ENCODE assay signal across 9 mouse cellular contexts in genomic region chrX:159321342-159321741, GRCm38 (mm10). TPM values are rescaled to one million over a fixed set of nuclear protein-coding genes. Genes with fewer than 3 reads are reported as not detected.
A peak's percentile ranks its signal among the peaks of the same experiment; 100 is the strongest.
DNase-seq lines count a peak whose midpoint lies in the region; ATAC-seq and TF ChIP-seq lines count a peak whose summit lies in the region.
"Had no signal": no experiment of that assay in that cellular context is flagged by ENCODE, and none has a peak within 500 bp of the region (broad histone marks: within the 10 kb centered on the region; RNA-seq: fewer than 3 reads in every experiment).

No protein-coding gene starts in this region.

- no peaks in the 10 kb centered on the region for H3K9me3 ChIP-seq in forebrain, postnatal 0 days (ENCODE audit: low read length)
- H3K9me3 ChIP-seq in limb, embryonic 10.5 days (replicated peaks): no peaks in the 10 kb centered on the region
- H3K9me3 ChIP-seq: heart, embryonic 13.5 days had no signal

- no peak overlapping the region for H3K4me2 ChIP-seq in forebrain, postnatal 0 days (ENCODE audit: low read depth)
- H3K4me2 ChIP-seq: heart, embryonic 13.5 days had no signal

- 28% methylated on average over 8 of the region's 8 CpGs for WGBS in forebrain, postnatal 0 days
- 26% methylated on average over 8 of the region's 8 CpGs for WGBS in limb, embryonic 10.5 days

- no peak overlapping the region for H3K4me3 ChIP-seq in forebrain, postnatal 0 days (ENCODE audit: low read depth, low read length)
- no peak overlapping the region for H3K4me3 ChIP-seq in limb, embryonic 10.5 days
- H3K4me3 ChIP-seq: heart, embryonic 13.5 days had no signal

- peak; percentile 9 for DNase-seq in ovary, postnatal 10 days (ENCODE audit: low spot score)
- DNase-seq in ovary, adult 18-20 months (ENCODE audit: low spot score): no peak
- peak; percentile 32 for DNase-seq in cerebellum, adult 11-12 months
- peak; percentile 77 for DNase-seq in forebrain, postnatal 0 days
- peak; percentile 26 for DNase-seq in hindlimb bud, embryonic 11.5 days (ENCODE audit: extremely low spot score, low read depth, low spot score)
- peak; percentile 52 for DNase-seq in limb, embryonic 10.5 days (ENCODE audit: low spot score)
- peak; percentile 69 for DNase-seq in retina, postnatal 1 day
- peak; percentile 29 for DNase-seq in urinary bladder, adult 2 months (ENCODE audit: low spot score)

- H3K9ac ChIP-seq in forebrain, postnatal 0 days: no peak overlapping the region
- H3K9ac ChIP-seq: heart, embryonic 13.5 days had no signal

- peak; percentile 71; the same call in 1 of the 2 replicates for ATAC-seq in forebrain, postnatal 0 days

- no peak overlapping the region for H3K27ac ChIP-seq in forebrain, postnatal 0 days (ENCODE audit: low read depth, low read length)
- no peak overlapping the region for H3K27ac ChIP-seq in limb, embryonic 10.5 days
- H3K27ac ChIP-seq: heart, embryonic 13.5 days had no signal

- no peaks in the 10 kb centered on the region for H3K36me3 ChIP-seq in forebrain, postnatal 0 days (ENCODE audit: insufficient read depth)
- peaks cover 8% of the 10 kb centered on the region for H3K36me3 ChIP-seq in limb, embryonic 10.5 days

- H3K27me3 ChIP-seq in forebrain, postnatal 0 days (ENCODE audit: insufficient read depth, low read length): no peaks in the 10 kb centered on the region
- H3K27me3 ChIP-seq in limb, embryonic 10.5 days (ENCODE audit: low read depth, poor library complexity, severe bottlenecking): 0 out of 2 replicates have a peak, but pooled peaks cover 3% of the 10 kb centered on the region
- H3K27me3 ChIP-seq: heart, embryonic 13.5 days had no signal

- TF ChIP-seq CTCF in forebrain, postnatal 0 days (IDR thresholded peaks at IDR 0.05; ENCODE audit: low read depth): peak; percentile 75

- H3K4me1 ChIP-seq in forebrain, postnatal 0 days (ENCODE audit: insufficient read depth): no peaks in the 10 kb centered on the region
- no peaks in the 10 kb centered on the region for H3K4me1 ChIP-seq in limb, embryonic 10.5 days
- H3K4me1 ChIP-seq: heart, embryonic 13.5 days had no signal

RNA-seq across cellular contexts. Expression of gene Eif1ax, which starts 50.6 kb away (rescaled TPM):
- total RNA-seq in forebrain, postnatal 0 days (2014; rRNA removed): 113 TPM in 2 replicates
- polyA plus RNA-seq in forebrain, postnatal 0 days (2015; fragmentation: Nextera tagmentation; extraction: Ambion mirVana): 95.6 and 103 TPM in 2 replicates
- 143 and 162 TPM in 2 replicates for polyA plus RNA-seq in limb, embryonic 10.5 days (2016; fragmentation: Nextera tagmentation; extraction: Ambion mirVana)
- 44.5 and 61.5 TPM in 2 replicates for polyA plus RNA-seq in urinary bladder, adult 2 months (2012; rRNA removed)
